Mouse (Mus musculus) neural tube, embryonic 11.5 days (tissue): ENCODE measurements around the gene Anapc13. TPM values are rescaled to one million over a fixed set of nuclear protein-coding genes. Genes with fewer than 3 reads are reported as not detected.
A peak's percentile ranks its signal among the peaks of the same experiment; 100 is the strongest.

Experiments used
- ATAC-seq: fragments of 200-750 bp; cut with Nextera tagmentation; 2 replicates; pipeline ENCODE4 v1.8.0; 2017; ENCODE audit warnings: moderate number of reproducible peaks, mild to moderate bottlenecking, moderate TSS enrichment, moderate library complexity; ENCODE audit not compliant: insufficient read depth, low FRiP score, low TSS enrichment
- DNase-seq: peaks from one replicate; pipeline ENCODE4 v3.0.0-alpha.2; 2015; ENCODE audit warnings: low spot score
- H3K27ac ChIP-seq: fragments of 300-500 bp; sonication (generic); 2 replicates; pipeline ENCODE4 v1.5.1; 2014; ENCODE audit warnings: low read depth, mild to moderate bottlenecking, low read length
- H3K27me3 ChIP-seq: fragments of 300-500 bp; sonication (generic); 2 replicates; pipeline ENCODE4 v1.6.1; 2014; ENCODE audit warnings: mild to moderate bottlenecking, low read length, mixed read lengths; ENCODE audit not compliant: control insufficient read depth, insufficient read depth
- H3K36me3 ChIP-seq: fragments of 300-500 bp; sonication (generic); 2 replicates; pipeline ENCODE4 v1.6.1; 2014; ENCODE audit warnings: mild to moderate bottlenecking, low read length, moderate library complexity, mixed read lengths; ENCODE audit not compliant: control insufficient read depth, insufficient read depth
- H3K4me1 ChIP-seq: fragments of 300-500 bp; sonication (generic); 2 replicates; pipeline ENCODE4 v1.6.1; 2014; ENCODE audit warnings: low read length, mixed read lengths; ENCODE audit not compliant: control insufficient read depth, insufficient read depth
- H3K4me2 ChIP-seq: fragments of 300-500 bp; sonication (generic); 2 replicates; pipeline ENCODE4 v1.6.1; 2014; ENCODE audit warnings: low read depth, mild to moderate bottlenecking, moderate library complexity
- H3K4me3 ChIP-seq: fragments of 300-500 bp; sonication (generic); 2 replicates; pipeline ENCODE4 v1.5.1; 2014; ENCODE audit warnings: low read depth, low read length
- H3K9ac ChIP-seq: fragments of 300-500 bp; sonication (generic); 2 replicates; pipeline ENCODE4 v1.6.1; 2014; ENCODE audit warnings: mild to moderate bottlenecking, low read length
- H3K9me3 ChIP-seq: fragments of 300-500 bp; sonication (generic); 2 replicates; pipeline ENCODE4 v1.6.1; 2016; ENCODE audit warnings: low read length; ENCODE audit not compliant: control insufficient read depth
- WGBS: fragments of 180-500 bp; shearing (Covaris S2); extraction: QIAGEN DNeasy Blood & Tissue Kit; methylation state at CpG from one replicate; pipeline ENCODE4 v1.1.7; 2014; 5-methylcytosine and 5-hydroxymethylcytosine counted together
- polyA plus RNA-seq: library from polyadenylated mRNA; unstranded; fragments of >200 nt; fragmentation: Nextera tagmentation; extraction: Ambion mirVana; gene quantifications from 2 replicates; pipeline ENCODE4 v1.2.1, GENCODE M21; 2014

Anapc13 gene
- polyA plus RNA-seq, 1 experiment from 2014 or later, result 156 TPM

- H3K27me3 ChIP-seq, result no peaks in the 10 kb centered on the region
Measured at GRCm38 (mm10) chr9:102636553-102636952, 10.5 kb downstream of the Anapc13 start.

GRCm38 (mm10) chr9:102637115-102637514 lies 11.0 kb downstream of the Anapc13 start:
- Histone ChIP-seq H3K9me3 (no peaks in the 10 kb centered on the region), H3K9ac (no peak overlapping the region), H3K27ac (no peak overlapping the region), H3K27me3 (no peaks in the 10 kb centered on the region), H3K4me3 (no peak overlapping the region), H3K4me1 (peaks cover 3% of the 10 kb centered on the region; the same call in 1 of the 2 replicates), H3K4me2 (no peak overlapping the region), H3K36me3 (no peaks in the 10 kb centered on the region; the same call in 1 of the 2 replicates)
- ATAC-seq, result no peak
- DNase-seq, result no peak
- 65% methylated on average over 4 of the region's 4 CpGs for WGBS

More at GRCm38 (mm10) chr9:102636553-102636952, 10.5 kb downstream of the Anapc13 start:
- Histone ChIP-seq H3K9me3 (no peaks in the 10 kb centered on the region), H3K27ac (no peak overlapping the region), H3K4me3 (no peak overlapping the region), H3K36me3 (no peaks in the 10 kb centered on the region; the same call in 1 of the 2 replicates), H3K4me2 (no peak overlapping the region), H3K4me1 (peaks cover 3% of the 10 kb centered on the region; the same call in 1 of the 2 replicates), H3K9ac (no peak overlapping the region)
- 4% methylated on average over 4 of the region's 4 CpGs for WGBS
- peak; percentile 74 for DNase-seq
- ATAC-seq, result 0 out of 2 replicates have a peak, but pooled peaks have one; percentile 48

GRCm38 (mm10) chr9:102638963-102639362 lies 12.9 kb downstream of the Anapc13 start:
- Histone ChIP-seq H3K4me1 (peaks cover 10% of the 10 kb centered on the region), H3K9ac (no peak overlapping the region), H3K4me3 (no peak overlapping the region), H3K9me3 (no peaks in the 10 kb centered on the region), H3K36me3 (no peaks in the 10 kb centered on the region; the same call in 1 of the 2 replicates), H3K27me3 (no peaks in the 10 kb centered on the region), H3K4me2 (no peak overlapping the region), H3K27ac (no peak overlapping the region)
- WGBS, result 70% methylated on average over 7 of the region's 7 CpGs
- ATAC-seq (no peak), DNase-seq (no peak)

GRCm38 (mm10) chr9:102639510-102639909 lies 13.4 kb downstream of the Anapc13 start:
- 87% methylated on average over 8 of the region's 8 CpGs for WGBS
- no peak overlapping the region for H3K4me3 ChIP-seq
- no peak for ATAC-seq

GRCm38 (mm10) chr9:102641531-102641930 lies 15.4 kb downstream of the Anapc13 start:
- H3K36me3 ChIP-seq, result no peaks in the 10 kb centered on the region
- H3K9me3 ChIP-seq, result no peaks in the 10 kb centered on the region
- no peaks in the 10 kb centered on the region for H3K27me3 ChIP-seq
- no peak overlapping the region for H3K4me3 ChIP-seq
- 78% methylated on average over 6 of the region's 6 CpGs for WGBS
- ATAC-seq, result no peak
- H3K4me1 ChIP-seq, result peaks cover 15% of the 10 kb centered on the region
- H3K4me2 ChIP-seq, result no peak overlapping the region
- DNase-seq, result no peak
- no peak overlapping the region for H3K27ac ChIP-seq
- no peak overlapping the region for H3K9ac ChIP-seq

More at GRCm38 (mm10) chr9:102639510-102639909, 13.4 kb downstream of the Anapc13 start:
- no peak overlapping the region for H3K9ac ChIP-seq
- no peaks in the 10 kb centered on the region for H3K36me3 ChIP-seq
- no peaks in the 10 kb centered on the region for H3K27me3 ChIP-seq
- no peak overlapping the region for H3K4me2 ChIP-seq
- DNase-seq, result no peak
- no peaks in the 10 kb centered on the region for H3K9me3 ChIP-seq
- no peak overlapping the region for H3K27ac ChIP-seq
- peaks cover 14% of the 10 kb centered on the region for H3K4me1 ChIP-seq

GRCm38 (mm10) chr9:102643071-102643485 lies 17.0 kb downstream of the Anapc13 start:
- Histone ChIP-seq H3K4me3 (no peak overlapping the region), H3K27me3 (no peaks in the 10 kb centered on the region), H3K9me3 (no peaks in the 10 kb centered on the region), H3K4me1 (peaks cover 15% of the 10 kb centered on the region), H3K36me3 (no peaks in the 10 kb centered on the region), H3K27ac (peak overlapping the region; percentile 87), H3K9ac (no peak overlapping the region), H3K4me2 (no peak overlapping the region; the same call in 1 of the 2 replicates)
- 31% methylated on average over 8 of the region's 8 CpGs for WGBS
- no peak for DNase-seq
- ATAC-seq, result peak; percentile 38; the same call in 1 of the 2 replicates

GRCm38 (mm10) chr9:102643486-102644101 lies 17.5 kb downstream of the Anapc13 start:
- Histone ChIP-seq H3K36me3 (no peaks in the 10 kb centered on the region), H3K9me3 (no peaks in the 10 kb centered on the region), H3K4me2 (peak overlapping the region; percentile 25), H3K27ac (peak overlapping the region; percentile 87), H3K9ac (0 out of 2 replicates have a peak overlapping the region, but pooled peaks have one; percentile 30), H3K27me3 (no peaks in the 10 kb centered on the region), H3K4me3 (no peak overlapping the region), H3K4me1 (peaks cover 15% of the 10 kb centered on the region)
- peak; percentile 84 for ATAC-seq
- 5% methylated on average over 10 of the region's 10 CpGs for WGBS
- peak; percentile 79 for DNase-seq

- no peak overlapping the region for H3K4me3 ChIP-seq
- H3K4me2 ChIP-seq, result no peak overlapping the region
- no peaks in the 10 kb centered on the region for H3K27me3 ChIP-seq
- no peaks in the 10 kb centered on the region for H3K9me3 ChIP-seq
- no peaks in the 10 kb centered on the region for H3K36me3 ChIP-seq
- H3K4me1 ChIP-seq, result peaks cover 18% of the 10 kb centered on the region
- ATAC-seq, result no peak
- DNase-seq, result no peak
- no peak overlapping the region for H3K27ac ChIP-seq
- H3K9ac ChIP-seq, result no peak overlapping the region
- 66% methylated on average over 3 of the region's 3 CpGs for WGBS
Measured at GRCm38 (mm10) chr9:102645119-102645695, 19.1 kb downstream of the Anapc13 start.

GRCm38 (mm10) chr9:102647010-102647409 lies 20.9 kb downstream of the Anapc13 start:
- H3K27me3 ChIP-seq, result no peaks in the 10 kb centered on the region
- H3K4me1 ChIP-seq, result peaks cover 27% of the 10 kb centered on the region
- no peaks in the 10 kb centered on the region for H3K9me3 ChIP-seq
- no peaks in the 10 kb centered on the region for H3K36me3 ChIP-seq
- no peak overlapping the region for H3K4me2 ChIP-seq
- ATAC-seq (no peak), DNase-seq (no peak)
- H3K4me3 ChIP-seq, result no peak overlapping the region
- H3K9ac ChIP-seq, result no peak overlapping the region
- H3K27ac ChIP-seq, result no peak overlapping the region
- WGBS, result 90% methylated on average over 6 of the region's 6 CpGs
